Mouse (Mus musculus): ENCODE measurements around the gene Armc2.

GRCm38 (mm10) chr10:41937176-41937575, 81.1 kb downstream of the Armc2 start:
- TF ChIP-seq CTCF (IDR thresholded peaks at IDR 0.05): no peak
- TF ChIP-seq EP300 (IDR thresholded peaks at IDR 0.05): peak; percentile 46; the same call in 1 of the 2 replicates

Measured in lung, postnatal 0 days (tissue).